Mouse (Mus musculus) brain, embryonic 14.5 days (tissue): ENCODE data around the gene Mex3b.

Experiments
- CTCF ChIP-seq: fragments of 200-500 bp; IDR thresholded peaks from 2 replicates; pipeline ENCODE4 v1.5.1; 2012; ENCODE audit warnings: inconsistent platforms, mild to moderate bottlenecking, moderate library complexity, borderline replicate concordance; ENCODE audit not compliant: insufficient read depth, insufficient read length; ENCODE audit errors: extremely low read depth
- POLR2A ChIP-seq: fragments of 200-500 bp; IDR thresholded peaks from 2 replicates; pipeline ENCODE4 v1.6.1; 2012; ENCODE audit warnings: mild to moderate bottlenecking, inconsistent platforms, borderline replicate concordance; ENCODE audit not compliant: poor library complexity, insufficient read depth, insufficient read length, severe bottlenecking; ENCODE audit errors: extremely low read depth

- TF ChIP-seq POLR2A (no peak), CTCF (no peak)
These were observed 6.5 kb upstream of the Mex3b start for GRCm38 (mm10) chr7:82860626-82861025.
